Mouse (Mus musculus): Measurements from ENCODE around the gene Git2.
A peak's percentile ranks its signal among the peaks of the same experiment; 100 is the strongest.

Git2 gene

DNA sequence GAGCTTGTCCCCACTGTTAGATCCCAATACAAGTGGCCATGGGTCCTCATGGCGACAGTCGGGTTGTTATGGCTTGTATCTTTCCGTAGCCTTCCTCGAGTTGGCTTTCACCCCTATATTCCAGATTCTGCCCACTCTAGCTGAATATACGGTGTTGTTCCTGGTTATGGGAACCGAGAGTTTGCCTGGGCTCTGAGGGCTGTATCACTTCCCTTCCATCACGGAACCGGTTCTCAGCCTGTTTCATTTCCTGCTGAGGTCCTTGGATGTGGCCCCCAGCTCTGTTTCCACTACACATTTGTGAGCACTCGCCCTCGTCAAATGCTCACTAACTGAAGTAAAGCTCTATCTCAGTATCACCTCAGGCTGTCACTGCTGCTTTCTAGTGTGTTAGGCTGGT, 53.3 kb downstream of the Git2 start:
- no peak for DNase-seq (ENCODE audit: low spot score in 2 of 2)

DNA sequence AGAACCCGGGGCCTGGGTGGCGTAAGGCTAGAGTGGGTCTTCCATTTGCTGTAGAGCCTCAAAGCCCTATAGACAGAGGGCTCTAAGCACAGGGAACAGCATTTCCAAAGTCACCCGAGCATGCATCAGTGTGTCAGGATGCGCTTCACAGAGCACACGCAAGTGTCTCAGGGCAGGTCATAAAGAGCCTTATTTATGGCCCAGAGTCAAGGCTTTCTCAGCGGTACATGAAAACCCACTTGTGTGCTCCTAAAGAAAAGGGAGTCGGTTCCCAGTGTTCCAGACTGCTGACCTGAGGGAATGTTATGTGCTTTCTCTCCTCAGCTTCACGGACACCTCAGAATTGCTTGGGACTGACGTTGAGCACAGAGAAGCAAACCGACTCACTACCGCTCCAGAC, 54.5 kb downstream of the Git2 start:
- no peak for DNase-seq (ENCODE audit: low spot score in 2 of 2)

DNA sequence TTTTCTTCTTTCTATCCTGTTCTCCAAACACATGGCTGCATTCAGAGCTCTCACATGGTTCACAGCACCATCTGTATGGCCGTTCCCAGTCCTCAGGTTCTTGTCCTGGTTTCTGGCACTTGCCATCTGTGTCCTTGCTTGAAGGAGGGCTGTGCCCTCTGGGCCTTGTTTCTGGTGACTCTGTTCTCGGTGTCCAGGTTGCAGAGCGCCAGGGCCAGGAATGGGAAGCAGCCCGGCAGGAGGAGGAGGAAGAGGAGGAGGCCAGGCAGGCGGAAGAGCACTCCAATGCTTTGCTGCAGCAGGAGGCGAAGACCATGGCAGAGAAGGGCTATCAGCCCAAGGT, 55.4 kb downstream of the Git2 start:
- DNase-seq (ENCODE audit: low spot score in 2 of 2) = no peak

DNA sequence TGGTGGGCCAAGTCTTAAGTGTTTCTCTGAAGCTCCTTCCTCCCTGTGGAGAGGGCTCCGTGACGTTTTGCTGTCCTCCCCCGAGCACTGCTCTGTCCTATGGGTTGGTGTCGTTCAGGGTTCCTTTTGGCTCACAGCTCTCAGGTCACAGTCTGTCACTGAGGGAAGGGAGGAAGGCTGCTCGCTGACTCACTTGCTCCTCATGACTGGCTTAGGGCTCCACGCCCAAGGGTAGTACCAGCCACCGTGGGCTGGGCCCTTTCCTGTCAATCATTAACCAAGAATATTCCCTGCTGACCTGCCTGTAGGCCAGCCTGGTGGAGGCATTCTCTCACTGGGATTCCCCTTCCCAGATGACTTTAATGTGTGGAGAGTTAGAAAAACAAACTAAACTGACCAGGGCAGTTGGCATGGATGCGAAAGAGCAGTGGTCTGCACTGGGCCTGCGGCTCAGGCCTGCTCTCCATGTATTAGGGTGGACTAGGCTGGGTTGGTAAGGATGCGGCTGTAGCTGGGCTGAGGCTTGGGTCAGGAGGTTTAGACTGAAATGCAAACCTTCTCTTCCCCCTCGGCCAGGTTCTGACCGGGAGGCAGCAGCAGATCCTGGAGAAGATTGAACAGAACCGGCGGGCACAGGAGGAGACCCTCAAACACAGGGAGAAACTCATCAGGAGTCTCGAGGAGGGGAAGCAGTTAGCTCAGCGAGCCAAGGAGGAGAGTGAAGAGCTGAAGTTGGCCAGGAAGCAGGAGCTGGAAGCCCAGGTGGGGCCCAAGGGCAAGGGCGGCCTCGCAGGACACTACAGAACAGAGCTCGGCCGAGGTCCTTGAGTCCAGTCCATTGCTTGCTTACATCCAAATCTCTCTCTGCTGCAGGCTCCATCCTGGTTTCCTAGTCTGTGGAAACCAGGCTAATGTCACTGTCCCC, 56.1 kb downstream of the Git2 start:
- no peak for DNase-seq (ENCODE audit: low spot score in 2 of 2)

DNA sequence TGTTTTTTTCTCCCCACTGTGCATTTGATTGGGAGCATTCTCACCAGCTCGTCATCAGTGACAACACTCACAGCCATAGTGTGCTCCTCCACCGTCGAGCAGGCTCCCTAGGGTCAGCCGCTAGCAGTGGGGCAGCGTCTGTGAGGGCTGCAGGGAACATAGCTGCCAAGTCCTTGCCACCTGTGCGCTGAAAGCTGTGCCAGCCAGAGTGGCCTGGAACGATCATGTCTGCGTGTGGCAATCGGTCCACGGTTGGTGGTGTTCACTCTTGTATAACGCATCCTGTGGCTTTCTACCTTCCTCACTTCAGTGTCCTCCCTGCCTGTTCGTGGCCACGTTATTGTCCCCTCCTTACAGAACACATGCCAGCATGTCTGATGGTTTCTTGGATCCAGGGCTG, 56.8 kb downstream of the Git2 start:
- no peak for DNase-seq (ENCODE audit: low spot score in 2 of 2)

DNA sequence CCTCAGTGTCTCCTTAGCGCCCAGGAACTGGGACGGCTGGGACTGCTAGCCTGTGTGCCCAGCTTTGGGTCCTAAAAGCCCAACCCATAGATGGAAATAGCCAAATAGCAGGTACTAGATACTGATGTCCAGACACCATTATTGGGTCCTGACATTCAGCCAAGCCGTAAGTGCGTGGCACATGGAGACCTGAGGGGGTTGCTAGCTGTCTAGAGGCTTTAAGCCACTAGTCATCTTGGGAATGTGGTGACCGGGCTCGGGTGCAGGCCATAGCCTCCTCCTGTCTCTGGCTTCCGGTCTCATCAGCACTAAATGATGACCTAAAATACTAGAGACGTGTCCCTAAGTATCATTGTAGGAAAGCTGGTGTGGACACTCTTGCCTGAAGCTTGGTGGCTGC, 57.4 kb downstream of the Git2 start:
- DNase-seq (ENCODE audit: low spot score in 2 of 2) = no peak

DNA sequence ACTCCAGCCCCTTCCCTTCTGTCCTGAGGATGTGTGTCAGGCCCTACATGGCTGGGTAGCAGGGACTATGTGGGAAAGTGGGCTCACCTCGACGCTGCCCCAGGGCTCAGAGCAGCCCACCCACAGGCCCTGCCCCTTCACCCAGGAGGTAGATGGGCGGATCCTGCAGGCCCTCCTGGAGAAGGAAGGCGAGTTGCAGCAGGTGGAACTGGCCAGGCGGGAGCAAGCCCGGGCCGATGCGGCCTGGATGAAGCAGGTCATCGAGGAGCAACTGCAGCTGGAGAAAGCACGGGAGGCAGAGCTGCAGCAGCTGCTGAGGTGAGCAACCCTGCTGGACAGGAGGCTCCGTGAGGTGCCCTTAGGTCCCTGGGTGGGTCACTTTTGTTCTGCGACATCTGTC, 58.0 kb downstream of the Git2 start:
- DNase-seq (ENCODE audit: low spot score in 2 of 2) = no peak

DNA sequence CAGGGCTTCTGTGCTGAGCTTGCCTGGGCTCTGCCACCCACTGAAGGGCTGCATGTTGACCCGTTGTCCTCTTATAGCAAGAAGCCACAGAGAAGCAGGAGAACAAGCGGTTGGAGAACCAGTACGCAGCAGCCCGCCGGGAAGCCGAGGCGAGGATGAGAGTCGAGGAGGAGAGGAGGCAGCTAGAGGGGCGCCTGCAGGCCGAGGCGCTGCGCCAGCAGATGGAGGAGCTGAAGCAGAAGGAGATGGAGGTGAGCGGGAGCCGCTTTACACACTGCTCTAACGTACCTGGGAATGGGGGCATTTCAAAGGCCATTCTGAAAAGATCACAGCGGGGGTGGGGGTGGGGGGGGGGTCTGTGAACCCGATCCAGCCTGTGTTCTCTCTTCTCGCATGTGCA, 60.8 kb downstream of the Git2 start:
- DNase-seq (ENCODE audit: low spot score in 2 of 2) = no peak

DNA sequence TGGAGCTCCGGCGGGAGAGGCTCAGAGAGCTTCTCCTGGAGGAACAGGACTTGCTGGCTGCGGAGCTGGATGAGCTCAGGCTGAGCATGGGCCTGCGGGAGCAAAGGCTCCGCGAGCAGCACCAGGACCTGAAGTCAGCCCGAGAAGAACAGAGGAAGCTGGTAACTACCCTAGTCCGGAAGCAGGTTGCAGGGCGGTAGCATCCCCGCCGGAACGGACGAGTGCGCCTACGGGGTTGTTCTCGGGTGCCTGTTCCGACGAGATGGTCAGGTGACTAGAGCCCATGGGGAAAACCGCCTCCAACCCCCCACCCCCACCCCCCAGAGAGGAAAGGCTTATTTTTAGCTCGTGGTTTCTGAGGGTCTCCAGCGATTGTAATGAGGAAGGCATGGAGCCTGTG, 66.0 kb downstream of the Git2 start:
- DNase-seq (ENCODE audit: low spot score in 2 of 2) = no peak

DNA sequence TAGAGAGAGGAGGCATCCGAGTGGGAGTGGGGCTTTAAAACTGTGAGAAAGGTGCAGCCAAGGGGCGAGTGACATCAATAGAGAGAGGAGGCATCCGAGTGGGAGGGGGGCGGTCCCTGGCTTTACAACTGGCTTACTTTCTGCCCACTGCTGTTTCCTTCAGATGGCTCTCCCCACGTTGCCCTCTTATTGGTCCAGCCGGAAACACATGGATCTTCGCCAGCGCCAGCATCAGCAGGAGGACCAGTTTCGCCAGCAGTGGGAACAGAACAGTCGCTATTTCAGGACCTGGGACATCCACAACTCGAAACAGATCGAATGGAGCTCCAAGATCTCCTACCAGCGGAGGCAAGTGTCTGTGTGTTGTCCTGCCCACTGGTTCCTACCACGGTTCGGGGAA, 66.8 kb downstream of the Git2 start:
- DNase-seq (ENCODE audit: low spot score in 2 of 2) = no peak

DNA sequence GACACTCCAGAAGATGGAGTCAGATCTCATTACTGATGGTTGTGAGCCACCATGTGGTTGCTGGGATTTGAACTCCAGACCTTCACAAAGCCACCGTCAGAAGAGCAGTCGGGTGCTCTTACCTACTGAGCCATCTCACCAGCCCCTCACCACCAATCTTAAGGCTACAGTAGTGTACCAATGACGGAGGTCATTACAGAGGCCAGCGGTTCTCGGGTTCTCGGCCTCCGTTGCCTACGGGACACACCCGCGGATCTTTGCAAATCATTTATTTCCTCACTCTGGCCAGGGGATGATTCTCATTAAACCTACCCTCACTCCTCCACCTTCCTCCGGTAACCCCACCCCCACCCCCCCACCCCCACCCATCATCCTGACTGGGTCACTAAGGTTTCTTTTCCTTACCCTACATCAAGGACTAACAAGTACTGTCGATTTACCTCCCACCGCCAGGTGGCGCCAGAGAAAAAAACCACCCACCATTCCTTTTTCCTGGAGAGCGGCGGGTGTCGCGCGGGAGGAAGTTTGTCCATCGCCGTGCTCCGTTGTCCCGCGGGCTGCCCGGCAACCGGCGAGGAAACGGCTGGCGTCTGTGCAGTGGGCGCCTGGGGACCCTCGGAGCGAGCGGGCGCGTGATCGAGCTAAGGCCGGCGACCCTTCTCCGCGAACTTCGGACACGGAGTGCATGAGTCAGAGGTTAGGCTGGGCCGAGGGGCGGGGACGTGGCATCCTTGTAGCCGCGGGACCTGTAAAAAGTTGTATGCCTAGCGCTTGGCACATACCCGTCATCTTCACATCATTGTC, 67.8 kb downstream of the Git2 start, which contains the start of gene Tchp:
Gene Tchp (plus strand): TSS at position 496 of the 804 bp plus-strand sequence.
- peak; percentile 86 to 92 for DNase-seq (ENCODE audit: low spot score in 2 of 2)

DNA sequence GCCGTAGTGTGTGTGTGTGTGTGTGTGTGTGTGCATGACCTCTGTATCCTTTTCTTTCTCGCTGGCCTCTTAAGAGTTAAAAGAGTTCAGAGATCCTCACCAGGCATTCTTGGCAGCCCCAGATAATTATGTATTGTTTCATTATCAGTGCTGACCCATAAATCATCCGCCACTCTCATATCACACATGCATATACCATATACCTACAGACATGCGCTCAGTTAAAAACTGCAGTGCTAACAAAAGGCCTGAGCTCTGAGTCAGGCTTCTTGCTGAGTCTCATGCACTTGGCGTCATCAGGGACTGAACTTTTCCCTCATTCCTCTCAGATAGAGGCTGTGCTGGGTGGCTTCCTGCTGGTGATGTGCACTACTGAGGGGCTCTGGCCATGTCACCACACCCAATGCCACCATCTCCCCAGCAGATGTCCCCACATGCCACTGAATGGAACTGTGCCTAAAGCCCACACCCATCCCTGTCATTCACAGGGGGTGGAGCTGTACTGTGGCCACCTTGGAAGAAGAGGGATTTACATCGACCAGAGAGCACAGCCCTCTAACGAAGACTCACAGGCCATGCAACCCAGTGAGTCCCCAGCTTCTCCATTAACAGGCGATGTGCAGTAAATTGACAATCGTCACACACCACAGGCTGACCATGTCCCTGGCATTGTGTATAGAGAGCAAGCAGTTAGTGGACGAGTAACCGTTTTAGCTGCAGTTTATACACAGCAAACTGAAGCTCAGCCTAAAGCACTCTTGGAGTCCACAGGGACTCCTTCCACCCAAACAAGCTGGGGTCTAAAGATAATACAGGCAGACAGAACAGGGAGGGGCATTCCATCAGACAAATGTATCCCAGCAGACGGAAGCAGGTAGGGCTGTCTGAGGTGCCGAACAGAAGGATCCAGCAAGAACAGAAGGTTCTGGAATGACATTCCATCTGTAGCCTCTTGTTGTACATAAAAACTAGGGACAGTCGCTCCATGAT, 72.6 kb downstream of the Git2 start:
- no peak for DNase-seq (ENCODE audit: low spot score in 2 of 2)

DNA sequence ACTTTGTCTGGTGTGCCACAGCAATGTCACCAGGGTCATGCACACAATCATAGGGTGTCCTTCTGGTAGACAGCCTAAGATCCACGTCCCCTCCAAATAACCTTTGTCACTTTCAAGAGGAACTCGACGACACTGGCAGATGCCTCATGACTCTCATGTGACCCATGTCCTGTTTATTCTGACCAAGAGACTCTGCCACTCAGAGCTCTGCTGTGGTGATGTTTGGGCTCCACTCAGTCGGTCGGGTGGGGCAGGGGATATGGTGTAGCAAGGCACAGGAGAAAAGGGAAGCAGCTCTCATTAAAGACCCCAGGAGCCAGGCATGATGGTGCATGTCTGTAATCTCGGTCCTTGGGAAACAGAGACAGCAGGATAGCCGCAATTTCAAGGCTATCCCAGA, 76.3 kb downstream of the Git2 start:
- DNase-seq (ENCODE audit: low spot score in 2 of 2) = peak; percentile 39 to 62

DNA sequence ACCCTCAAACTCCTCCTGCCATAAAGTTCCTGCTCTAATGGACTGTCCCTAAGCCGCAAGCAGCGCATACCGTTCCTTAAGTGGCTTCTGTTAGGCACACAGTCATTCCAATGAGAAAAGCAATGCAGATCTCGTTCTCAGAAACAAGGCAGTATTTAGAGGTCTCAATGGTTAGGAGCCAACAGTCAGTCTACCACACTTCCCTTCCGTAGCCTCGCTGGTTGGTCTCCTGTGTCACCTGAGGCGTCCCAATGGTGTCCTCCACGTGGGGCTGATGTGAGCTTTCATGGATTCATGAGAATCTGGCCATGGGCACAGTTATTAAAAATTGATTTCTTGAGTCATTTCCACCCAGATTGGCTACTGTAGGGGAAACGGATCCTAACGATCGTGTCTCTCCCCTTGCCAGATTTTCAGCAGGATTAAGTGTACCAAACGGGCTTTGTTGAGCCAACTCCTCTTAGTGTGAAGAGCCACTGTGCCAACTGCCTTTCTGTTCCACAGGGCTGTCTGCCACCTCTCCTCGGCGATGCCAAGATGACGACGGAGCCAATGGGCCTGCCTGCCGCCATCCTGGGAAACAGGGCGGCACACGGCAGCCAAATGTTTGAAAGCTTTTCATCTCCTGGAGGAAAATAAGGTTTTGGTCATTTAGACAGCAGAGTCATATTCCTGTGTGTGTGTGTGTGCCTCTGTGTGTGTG, 77.1 kb downstream of the Git2 start:
- peak in 1 of 2 experiments; percentile 31 for DNase-seq (ENCODE audit: low spot score in 2 of 2)

DNA sequence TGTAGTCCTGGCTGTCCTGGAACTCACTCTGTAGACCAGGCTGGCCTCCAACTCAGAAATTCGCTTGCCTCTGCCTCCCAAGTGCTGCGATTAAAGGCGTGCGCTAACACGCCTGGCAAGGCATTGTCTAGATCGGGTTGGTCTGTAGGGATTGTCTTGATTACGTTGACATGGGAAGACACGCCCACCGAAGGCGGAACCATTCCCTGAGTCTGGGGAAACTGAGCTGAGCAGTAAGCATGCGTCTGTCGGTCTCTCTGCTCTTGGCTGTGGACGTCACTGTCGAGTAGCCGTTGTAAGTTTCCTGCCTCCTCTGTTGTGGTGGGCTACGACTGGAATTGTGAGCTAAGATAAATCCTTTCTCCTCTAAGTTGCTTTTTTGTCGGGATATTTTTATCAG, 78.4 kb downstream of the Git2 start:
- DNase-seq (ENCODE audit: low spot score in 2 of 2) = no peak

DNA sequence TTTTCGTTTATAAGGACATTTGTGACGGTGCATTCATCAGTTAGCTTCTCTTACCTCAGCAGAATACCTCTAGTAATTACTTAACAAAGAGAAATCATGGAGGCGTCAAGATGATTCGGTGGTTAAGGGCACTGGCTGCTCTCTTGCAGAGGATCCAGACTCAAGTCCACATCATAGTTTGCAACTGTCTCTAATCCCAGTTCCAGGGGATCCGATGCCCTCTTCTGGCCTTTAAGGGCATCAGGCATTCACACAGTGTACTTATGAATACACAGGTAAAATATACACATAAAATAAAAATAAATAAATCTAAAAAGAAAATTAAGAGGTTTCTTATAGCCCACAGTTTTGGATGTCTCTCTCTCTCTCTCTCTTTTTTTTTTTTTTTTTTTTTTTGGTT, 79.5 kb downstream of the Git2 start:
- no peak for DNase-seq (ENCODE audit: low spot score in 2 of 2)

DNA sequence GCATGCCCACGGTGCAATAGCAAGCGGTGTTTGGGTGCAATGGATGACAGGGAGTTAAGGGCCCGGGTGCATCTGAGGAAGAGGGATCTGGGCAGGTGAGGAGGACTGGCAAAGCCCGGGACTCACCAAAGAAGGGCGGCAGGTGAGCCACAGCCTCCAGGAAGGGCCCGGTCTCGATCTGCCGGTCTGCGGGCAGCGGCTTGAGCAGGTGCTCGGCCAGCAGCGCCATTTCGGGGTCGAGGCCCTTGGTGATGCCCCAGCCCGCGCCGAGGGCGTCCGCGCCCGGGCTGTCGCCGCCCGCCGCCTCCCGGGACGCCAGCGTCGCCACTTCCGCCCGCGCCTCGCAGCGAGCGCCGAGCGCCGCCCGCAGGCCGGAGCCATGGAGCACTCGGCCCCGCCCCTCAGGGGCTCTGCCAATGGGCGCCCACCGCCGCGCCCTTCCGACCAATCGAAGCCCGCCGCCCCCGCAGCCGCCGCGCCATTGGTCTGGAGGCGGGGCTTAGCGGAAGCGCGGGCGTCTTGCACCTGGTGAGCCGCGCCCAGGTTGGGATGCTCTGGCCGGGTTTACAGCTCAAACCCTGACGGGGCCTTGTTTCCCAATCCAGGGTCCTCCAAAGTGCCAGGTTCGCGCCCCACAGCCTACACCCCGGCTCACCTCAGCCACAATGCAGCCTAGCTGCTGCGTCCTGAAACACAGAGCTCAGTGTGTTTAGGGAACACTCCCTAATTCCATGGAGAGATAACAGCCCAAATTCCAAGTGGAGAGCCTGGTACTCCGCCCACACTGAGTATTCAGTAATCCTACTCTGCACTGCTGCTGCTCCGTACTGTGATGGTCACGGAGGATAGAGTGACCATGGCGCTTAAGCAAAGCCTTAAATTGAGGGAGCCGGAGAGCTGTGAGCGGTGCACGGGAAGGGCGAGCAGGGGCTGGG, 84.4 kb downstream of the Git2 start, which contains the start of gene Gltp:
Gene Gltp (minus strand): TSS at position 352 of the 935 bp plus-strand sequence.
- peak; percentile 87 to 89 for DNase-seq (ENCODE audit: low spot score in 2 of 2)

DNA sequence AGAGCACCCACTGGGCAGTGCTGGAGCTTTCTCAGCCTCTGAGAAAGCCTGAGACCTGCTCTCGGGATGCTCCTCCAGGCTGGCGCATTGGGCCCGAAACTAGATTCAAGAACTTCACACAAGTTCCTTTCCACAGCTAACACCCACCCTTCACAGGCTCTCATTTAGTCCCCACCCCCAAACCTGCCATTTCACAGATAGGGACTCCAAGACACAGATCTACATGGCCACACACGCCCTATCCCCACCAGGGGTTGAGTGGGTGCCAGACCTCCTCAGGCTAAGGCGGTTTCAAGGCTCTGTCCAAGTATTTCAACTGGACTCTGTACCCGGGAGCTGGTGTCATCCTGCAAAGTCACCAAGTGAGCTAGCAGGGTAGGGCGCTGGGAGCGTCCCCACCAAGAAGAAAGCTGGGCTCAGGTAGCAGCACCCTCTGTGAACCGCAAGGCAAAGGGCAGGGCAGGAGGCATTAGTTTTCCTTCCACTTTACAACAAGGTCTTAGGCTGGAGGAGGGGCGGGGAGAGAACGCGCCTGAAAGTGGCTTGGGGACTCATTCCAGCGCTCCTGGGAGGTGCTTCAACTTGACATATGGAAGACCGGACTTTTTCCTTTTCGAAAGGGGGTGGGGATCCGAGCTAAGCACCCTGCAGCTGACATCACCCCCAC, 85.5 kb downstream of the Git2 start:
- DNase-seq (ENCODE audit: low spot score in 2 of 2) = no peak

DNA sequence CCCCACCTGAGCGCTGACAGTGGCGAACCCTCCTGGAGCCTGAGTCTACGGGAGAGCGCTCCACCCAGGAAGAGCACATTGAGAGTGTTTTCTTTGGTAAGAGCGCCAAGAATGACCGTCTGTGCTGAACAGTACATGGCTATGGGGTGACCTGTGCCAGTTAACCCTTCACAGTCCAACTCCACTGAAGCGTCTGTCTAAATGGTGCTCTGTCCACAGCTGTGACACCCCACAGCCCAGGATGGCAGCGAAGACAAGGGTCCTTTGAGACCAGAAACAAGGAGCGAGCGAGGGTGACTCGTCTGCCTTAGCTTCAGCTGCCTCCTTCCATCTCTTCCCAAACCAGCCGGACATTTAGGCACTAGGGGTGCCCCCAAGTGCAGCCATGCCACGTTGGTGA, 86.6 kb downstream of the Git2 start:
- DNase-seq (ENCODE audit: low spot score in 2 of 2) = no peak
